ENCODE assay signal across 8 mouse cellular contexts in genomic region chr4:116220780-116221139, GRCm38 (mm10). TPM values are rescaled to one million over a fixed set of nuclear protein-coding genes. Genes with fewer than 3 reads are reported as not detected.
DNase-seq lines count a peak whose midpoint lies in the region; ATAC-seq and TF ChIP-seq lines count a peak whose summit lies in the region.

No protein-coding gene starts in this region.

- H3K9me3 ChIP-seq in intestine, postnatal 0 days (ENCODE audit: control insufficient read depth) = no peaks in the 10 kb centered on the region

- peak overlapping the region; percentile 90 for H3K4me3 ChIP-seq in intestine, postnatal 0 days (ENCODE audit: low read depth, low read length)

- peak; percentile 41 for ATAC-seq in intestine, postnatal 0 days

- no peaks in the 10 kb centered on the region for H3K27me3 ChIP-seq in intestine, postnatal 0 days (replicated peaks; ENCODE audit: control insufficient read depth, insufficient read depth, low read length)

- H3K4me1 ChIP-seq in intestine, postnatal 0 days (replicated peaks; ENCODE audit: control insufficient read depth, insufficient read depth, low read length) = no peaks in the 10 kb centered on the region

- peak overlapping the region; percentile 88 for H3K4me2 ChIP-seq in intestine, postnatal 0 days (replicated peaks; ENCODE audit: low read depth)

- H3K9ac ChIP-seq in intestine, postnatal 0 days (ENCODE audit: low read depth, low read length) = peak overlapping the region; percentile 62

- 0% methylated on average over 23 of the region's 26 CpGs for WGBS in intestine, postnatal 0 days

- H3K27ac ChIP-seq in intestine, postnatal 0 days (ENCODE audit: low read depth, low read length) = peak overlapping the region; percentile 89

- DNase-seq in cerebellum, postnatal 10 days = peak; percentile 95 to 96
- DNase-seq in cerebellum, adult 9-11 months = no peak
- peak; percentile 79 for DNase-seq in right cerebral cortex, postnatal 4 days
- DNase-seq in right cerebral cortex, postnatal 14 days = no peak
- DNase-seq in neural tube, embryonic 10.5 days (ENCODE audit: extremely low spot score, low spot score) = peak; percentile 95
- no peak for DNase-seq in embryo, embryonic 11 days
- no peak for DNase-seq in urinary bladder, postnatal 14 days (ENCODE audit: low spot score)

- H3K36me3 ChIP-seq in intestine, postnatal 0 days (ENCODE audit: control insufficient read depth, insufficient read depth) = no peaks in the 10 kb centered on the region

- TF ChIP-seq CTCF in intestine, postnatal 0 days (IDR thresholded peaks at IDR 0.05; ENCODE audit: low read depth) = no peak

RNA-seq across cellular contexts. Expression of gene Pik3r3, which starts 0.7 kb away (rescaled TPM):
- polyA plus RNA-seq in intestine, postnatal 0 days (2015; fragmentation: Nextera tagmentation; extraction: Ambion mirVana) = 2.9 and 3.5 TPM in 2 replicates

RNA-seq across cellular contexts. Expression of gene Gm49337, which starts 47.6 kb away (rescaled TPM):
- not detected in 2 replicates for polyA plus RNA-seq in intestine, postnatal 0 days (2015; fragmentation: Nextera tagmentation; extraction: Ambion mirVana)

RNA-seq across cellular contexts. Expression of gene 1700042G07Rik, which starts 47.6 kb away (rescaled TPM):
- polyA plus RNA-seq in intestine, postnatal 0 days (2015; fragmentation: Nextera tagmentation; extraction: Ambion mirVana) = not detected in 2 replicates

RNA-seq across cellular contexts. Expression of gene Tspan1, which starts 53.4 kb away (rescaled TPM):
- polyA plus RNA-seq in intestine, postnatal 0 days (2015; fragmentation: Nextera tagmentation; extraction: Ambion mirVana) = 40.1 and 63.8 TPM in 2 replicates

Comparison
In these comparisons a context has a peak if more than half of its experiments do, and no peak if none do; other contexts are left out.
1. DNase-seq: peak in cerebellum, postnatal 10 days (2 of 2), right cerebral cortex, postnatal 4 days (single experiment) and neural tube, embryonic 10.5 days (single experiment); none in cerebellum, adult 9-11 months (single experiment), right cerebral cortex, postnatal 14 days (single experiment), embryo, embryonic 11 days (single experiment) and urinary bladder, postnatal 14 days (single experiment).